Mouse (Mus musculus): Measurements from ENCODE around the gene Timm8a1.

Timm8a1 gene

GRCm38 (mm10) chrX:134541145-134541954 lies at the start of gene Timm8a1:
Timm8a1 (minus strand) TSS chrX:134541865.
- DNase-seq = peak; percentile 58

GRCm38 (mm10) chrX:134589836-134590235 lies 48.2 kb upstream of the Timm8a1 start:
- no peak for DNase-seq

GRCm38 (mm10) chrX:134588997-134589396 lies 47.3 kb upstream of the Timm8a1 start:
- no peak for DNase-seq

GRCm38 (mm10) chrX:134588261-134588660 lies 46.6 kb upstream of the Timm8a1 start:
- DNase-seq = no peak

GRCm38 (mm10) chrX:134586447-134586846 lies 44.8 kb upstream of the Timm8a1 start:
- DNase-seq = no peak

GRCm38 (mm10) chrX:134585103-134586002 lies 43.7 kb upstream of the Timm8a1 start, which contains the start of gene Rpl36a:
Rpl36a (plus strand) TSS chrX:134585654.
- peak; percentile 93 for DNase-seq

- DNase-seq = no peak
Measured at GRCm38 (mm10) chrX:134582888-134583669, 41.4 kb upstream of the Timm8a1 start, which contains the start of gene Btk. Btk (minus strand) TSS chrX:134583570.

GRCm38 (mm10) chrX:134582270-134582669 lies 40.6 kb upstream of the Timm8a1 start:
- no peak for DNase-seq

GRCm38 (mm10) chrX:134580528-134581305 lies 39.1 kb upstream of the Timm8a1 start:
- DNase-seq = no peak

GRCm38 (mm10) chrX:134577896-134578295 lies 36.2 kb upstream of the Timm8a1 start:
- DNase-seq = no peak

- peak; percentile 25 for DNase-seq
Measured at GRCm38 (mm10) chrX:134566536-134567222, 25.0 kb upstream of the Timm8a1 start.

GRCm38 (mm10) chrX:134564326-134564725 lies 22.7 kb upstream of the Timm8a1 start:
- no peak for DNase-seq

- DNase-seq = no peak
Measured at GRCm38 (mm10) chrX:134554425-134554824, 12.8 kb upstream of the Timm8a1 start.

GRCm38 (mm10) chrX:134553326-134553725 lies 11.7 kb upstream of the Timm8a1 start:
- no peak for DNase-seq

GRCm38 (mm10) chrX:134550903-134551302 lies 9.2 kb upstream of the Timm8a1 start:
- DNase-seq = peak; percentile 16

- DNase-seq = no peak
Measured at GRCm38 (mm10) chrX:134547330-134547729, 5.7 kb upstream of the Timm8a1 start.

GRCm38 (mm10) chrX:134541955-134542308 lies 267 bp upstream of the Timm8a1 start:
- DNase-seq = no peak

- no peak for DNase-seq
Measured at GRCm38 (mm10) chrX:134540414-134541135, 1.1 kb downstream of the Timm8a1 start.

- peak; percentile 33 for DNase-seq
Measured at GRCm38 (mm10) chrX:134539795-134540194, 1.9 kb downstream of the Timm8a1 start.

- no peak for DNase-seq
Measured at GRCm38 (mm10) chrX:134533346-134533745, 8.3 kb downstream of the Timm8a1 start.

GRCm38 (mm10) chrX:134525260-134525659 lies 16.4 kb downstream of the Timm8a1 start:
- DNase-seq = no peak
